Mouse (Mus musculus): ENCODE results near the gene Lst1. TPM values are rescaled to one million over a fixed set of nuclear protein-coding genes. Genes with fewer than 3 reads are reported as not detected.
"Not testable (repeated sequence)": the region's sequence is repeated elsewhere in the genome, so short reads cannot be mapped to it uniquely, and the experiment has no call there.

Lst1 gene
- 2.5 and 3.5 TPM in 2 replicates for polyA plus RNA-seq (2011; ENCODE audit: insufficient read length, low read depth, missing spikeins)

DNA sequence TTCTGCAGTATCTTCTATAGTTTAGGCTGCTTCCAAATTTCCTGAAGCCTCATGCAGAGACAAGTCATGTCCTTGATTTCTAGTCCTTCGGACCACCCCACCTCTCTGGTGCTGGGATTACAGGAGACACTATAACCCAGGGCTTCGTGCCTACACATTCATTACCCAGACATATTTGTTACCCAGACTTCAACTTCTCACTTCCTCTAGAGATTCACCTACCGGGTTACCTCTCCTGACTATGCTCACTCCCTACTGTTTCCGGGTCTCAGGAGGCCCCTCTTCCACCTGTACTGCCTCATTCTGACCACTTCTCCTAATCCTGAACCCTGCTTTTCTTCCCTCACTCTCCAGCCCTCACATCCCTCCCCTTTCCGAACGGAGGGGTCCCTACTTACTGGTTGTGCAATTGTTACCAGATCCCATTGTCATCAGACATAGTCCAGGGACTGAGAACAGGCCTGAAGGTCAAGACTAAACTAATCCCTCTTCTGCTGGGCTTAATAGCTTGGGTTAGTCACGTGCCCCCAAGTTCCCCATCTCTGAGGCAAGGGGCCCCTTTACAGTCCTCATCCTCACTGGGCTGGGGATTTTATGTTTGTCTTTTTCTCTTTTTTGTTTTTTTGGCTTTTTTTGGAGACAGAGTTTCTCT, at the start of gene Lst1:
Gene Lst1, minus strand, starts transcription at position 481 of the 652 bp plus-strand sequence.
- no peak within 1 kb of the TSS for H3K27ac ChIP-seq (ENCODE audit: insufficient read depth, low read length)
- H3K4me1 ChIP-seq (ENCODE audit: control insufficient read depth, insufficient read depth, low read length): no peaks in the 10 kb centered on the region
- no peak for TF ChIP-seq POLR2A (IDR thresholded peaks at IDR 0.05; ENCODE audit: low read depth, low read length)
- H3K4me3 ChIP-seq (ENCODE audit: insufficient read depth, low read length): no peak within 1 kb of the TSS

DNA sequence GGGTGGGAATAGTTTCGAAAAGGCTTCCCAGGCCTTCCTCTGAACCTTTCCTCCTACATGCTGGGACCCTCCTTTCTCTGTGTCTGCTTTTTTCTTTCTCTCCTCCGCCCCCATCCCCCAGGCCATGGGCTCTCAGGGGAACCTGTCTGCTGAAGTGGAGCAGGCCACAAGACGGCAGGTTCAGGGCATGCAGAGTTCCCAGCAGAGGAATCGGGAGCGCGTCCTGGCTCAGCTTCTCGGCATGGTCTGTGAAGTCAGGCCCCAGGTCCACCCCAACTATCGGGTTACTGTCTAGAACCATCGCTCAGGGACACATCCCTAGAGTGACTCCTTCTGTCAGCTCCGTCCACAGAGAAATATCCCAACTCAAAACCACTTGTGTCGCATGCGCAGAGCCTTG, 49.3 kb upstream of the Lst1 start:
- Histone ChIP-seq H3K4me3 (ENCODE audit: insufficient read depth, low read length) (no peak overlapping the region), H3K4me1 (ENCODE audit: control insufficient read depth, insufficient read depth, low read length) (peaks cover 10% of the 10 kb centered on the region), H3K27ac (ENCODE audit: insufficient read depth, low read length) (no peak overlapping the region)
- TF ChIP-seq CTCF (IDR thresholded peaks at IDR 0.05; ENCODE audit: borderline replicate concordance, insufficient read depth, low read length) (no peak), POLR2A (IDR thresholded peaks at IDR 0.05; ENCODE audit: low read depth, low read length) (no peak)

DNA sequence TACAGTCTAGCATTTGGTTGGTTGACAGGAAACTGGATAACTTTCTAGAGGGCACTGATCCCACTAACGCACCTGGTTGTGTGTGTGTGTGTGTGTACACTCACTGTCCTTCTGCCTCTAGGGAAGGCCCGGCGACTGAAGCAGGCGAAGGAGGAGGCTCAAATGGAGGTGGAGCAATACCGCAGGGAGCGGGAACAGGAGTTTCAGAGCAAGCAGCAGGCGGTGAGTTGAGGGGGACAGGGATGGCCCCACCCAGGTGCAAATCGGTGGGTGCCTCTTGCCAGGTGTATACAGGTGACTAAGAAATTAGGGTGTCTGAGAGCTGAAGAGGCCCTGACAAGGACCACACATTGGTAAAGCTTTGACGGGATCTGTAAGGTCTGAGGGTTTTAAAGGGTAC, 48.8 kb upstream of the Lst1 start:
- Histone ChIP-seq H3K4me1 (ENCODE audit: control insufficient read depth, insufficient read depth, low read length) (peaks cover 10% of the 10 kb centered on the region), H3K27ac (ENCODE audit: insufficient read depth, low read length) (no peak overlapping the region), H3K4me3 (ENCODE audit: insufficient read depth, low read length) (no peak overlapping the region)
- TF ChIP-seq POLR2A (IDR thresholded peaks at IDR 0.05; ENCODE audit: low read depth, low read length) (no peak), CTCF (IDR thresholded peaks at IDR 0.05; ENCODE audit: borderline replicate concordance, insufficient read depth, low read length) (no peak)

DNA sequence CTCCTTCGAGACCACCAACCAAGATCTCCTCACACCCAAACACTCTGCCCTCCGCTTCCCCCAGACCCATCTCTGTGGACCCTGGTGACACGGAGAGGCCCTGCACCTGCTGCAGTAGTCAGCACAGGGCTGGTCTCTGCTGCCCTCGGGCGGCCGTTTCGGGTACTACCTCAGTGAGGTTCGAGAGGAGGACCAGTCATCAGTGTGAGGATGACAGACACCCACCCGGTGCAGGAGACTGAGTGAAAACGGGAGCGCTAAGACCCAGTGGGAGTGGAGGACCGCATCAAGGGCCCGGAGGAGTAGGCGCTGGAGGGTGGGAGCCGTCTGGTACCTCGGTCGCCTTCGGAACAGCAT, 48.1 kb upstream of the Lst1 start:
- Histone ChIP-seq H3K4me1 (ENCODE audit: control insufficient read depth, insufficient read depth, low read length) (peaks cover 10% of the 10 kb centered on the region), H3K4me3 (ENCODE audit: insufficient read depth, low read length) (peak overlapping the region; percentile 74), H3K27ac (ENCODE audit: insufficient read depth, low read length) (no peak overlapping the region)
- TF ChIP-seq CTCF (IDR thresholded peaks at IDR 0.05; ENCODE audit: borderline replicate concordance, insufficient read depth, low read length): peak; percentile 88
- TF ChIP-seq POLR2A (IDR thresholded peaks at IDR 0.05; ENCODE audit: low read depth, low read length): 0 out of 2 replicates have a peak, but pooled peaks have one; percentile 28

DNA sequence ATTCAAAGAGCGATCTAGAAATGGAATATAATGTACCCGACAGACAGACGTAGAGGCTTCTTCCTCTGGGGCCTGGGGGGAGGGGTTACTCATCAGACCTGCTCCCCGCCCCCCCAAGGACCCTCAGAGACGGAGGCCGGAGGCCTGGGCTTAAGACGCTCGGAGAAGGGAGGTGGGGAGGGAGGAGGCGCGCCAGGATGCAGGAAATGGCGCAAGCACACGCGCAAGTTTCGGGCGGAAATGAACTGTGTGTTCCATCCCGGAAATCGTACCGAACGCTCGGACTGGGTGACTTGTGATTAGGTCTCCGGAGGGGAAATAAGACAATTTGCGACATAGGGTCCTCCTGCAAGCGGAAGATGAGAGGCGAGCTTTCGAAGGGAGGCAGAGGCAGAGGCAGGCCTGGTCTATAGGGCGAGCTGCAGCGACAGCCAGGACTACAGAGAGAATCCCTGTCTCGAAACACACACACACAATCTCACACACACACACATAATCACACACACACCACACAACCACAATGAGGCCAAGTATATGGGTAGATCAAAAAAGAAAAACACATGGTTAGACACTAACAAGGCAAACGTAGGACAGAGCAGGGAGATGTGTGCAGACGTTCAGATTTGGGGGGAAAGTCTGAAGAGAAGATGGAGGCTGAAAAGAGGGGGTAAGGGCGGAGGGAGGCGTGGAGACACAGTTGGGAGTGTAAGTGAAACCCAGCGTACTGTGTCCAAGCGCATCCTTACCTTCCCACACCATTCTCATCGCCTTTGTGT, 47.6 kb upstream of the Lst1 start, which contains the start of gene Nfkbil1:
Gene Nfkbil1, minus strand, starts transcription at position 179 of the 776 bp plus-strand sequence.
- TF ChIP-seq POLR2A (IDR thresholded peaks at IDR 0.05; ENCODE audit: low read depth, low read length) (peak; percentile 75), CTCF (IDR thresholded peaks at IDR 0.05; ENCODE audit: borderline replicate concordance, insufficient read depth, low read length) (no peak)
- Histone ChIP-seq H3K4me1 (ENCODE audit: control insufficient read depth, insufficient read depth, low read length) (peaks cover 9% of the 10 kb centered on the region), H3K4me3 (ENCODE audit: insufficient read depth, low read length) (peak within 1 kb of the TSS; percentile 74), H3K27ac (ENCODE audit: insufficient read depth, low read length) (peak within 1 kb of the TSS; percentile 77)

DNA sequence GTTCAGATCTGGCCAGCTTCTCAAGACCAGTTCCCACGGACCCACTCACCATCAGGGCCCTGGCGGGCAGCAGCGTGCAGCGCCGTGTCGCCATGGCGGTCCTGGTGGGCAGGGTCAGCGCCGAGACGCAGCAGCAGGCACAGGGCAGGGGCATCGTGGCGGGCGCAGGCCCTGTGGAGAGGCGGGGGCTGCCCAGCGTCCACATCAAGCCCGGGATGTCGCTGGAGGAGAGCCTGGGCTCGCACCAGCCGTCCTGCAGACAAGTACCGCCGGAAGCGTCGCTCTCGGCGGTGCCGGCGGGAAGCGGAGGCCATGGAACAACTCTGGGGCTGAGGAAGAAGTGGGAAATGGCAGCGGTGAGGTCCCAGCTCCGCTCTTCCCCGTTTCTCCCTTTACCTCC, 46.7 kb upstream of the Lst1 start:
- Histone ChIP-seq H3K4me3 (ENCODE audit: insufficient read depth, low read length) (peak overlapping the region; percentile 61), H3K27ac (ENCODE audit: insufficient read depth, low read length) (peak overlapping the region; percentile 62), H3K4me1 (ENCODE audit: control insufficient read depth, insufficient read depth, low read length) (peaks cover 4% of the 10 kb centered on the region; the same call in 1 of the 2 replicates)
- peak; percentile 68 for TF ChIP-seq POLR2A (IDR thresholded peaks at IDR 0.05; ENCODE audit: low read depth, low read length)
- TF ChIP-seq CTCF (IDR thresholded peaks at IDR 0.05; ENCODE audit: borderline replicate concordance, insufficient read depth, low read length): no peak

DNA sequence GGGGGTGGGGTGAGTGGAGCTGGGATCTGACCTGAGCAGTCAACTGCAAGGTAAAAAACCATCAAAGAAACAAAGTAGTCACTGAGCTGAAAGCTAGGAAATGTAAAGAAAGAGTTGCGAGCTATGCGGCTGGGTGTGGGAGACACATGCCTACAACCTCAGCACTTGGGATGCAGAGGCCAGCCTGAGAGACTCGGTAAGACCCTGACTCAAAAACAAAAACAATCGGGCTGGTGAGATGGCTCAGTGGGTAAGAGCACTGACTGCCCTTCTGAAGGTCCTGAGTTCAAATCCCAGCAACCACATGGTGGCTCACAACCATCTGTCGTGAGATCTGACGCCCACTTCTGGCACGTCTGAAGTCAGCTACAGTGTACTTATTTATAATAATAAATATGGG, 45.9 kb upstream of the Lst1 start:
- not testable (repeated sequence) for H3K4me1 ChIP-seq (ENCODE audit: control insufficient read depth, insufficient read depth, low read length); H3K27ac ChIP-seq (ENCODE audit: insufficient read depth, low read length); H3K4me3 ChIP-seq (ENCODE audit: insufficient read depth, low read length)

DNA sequence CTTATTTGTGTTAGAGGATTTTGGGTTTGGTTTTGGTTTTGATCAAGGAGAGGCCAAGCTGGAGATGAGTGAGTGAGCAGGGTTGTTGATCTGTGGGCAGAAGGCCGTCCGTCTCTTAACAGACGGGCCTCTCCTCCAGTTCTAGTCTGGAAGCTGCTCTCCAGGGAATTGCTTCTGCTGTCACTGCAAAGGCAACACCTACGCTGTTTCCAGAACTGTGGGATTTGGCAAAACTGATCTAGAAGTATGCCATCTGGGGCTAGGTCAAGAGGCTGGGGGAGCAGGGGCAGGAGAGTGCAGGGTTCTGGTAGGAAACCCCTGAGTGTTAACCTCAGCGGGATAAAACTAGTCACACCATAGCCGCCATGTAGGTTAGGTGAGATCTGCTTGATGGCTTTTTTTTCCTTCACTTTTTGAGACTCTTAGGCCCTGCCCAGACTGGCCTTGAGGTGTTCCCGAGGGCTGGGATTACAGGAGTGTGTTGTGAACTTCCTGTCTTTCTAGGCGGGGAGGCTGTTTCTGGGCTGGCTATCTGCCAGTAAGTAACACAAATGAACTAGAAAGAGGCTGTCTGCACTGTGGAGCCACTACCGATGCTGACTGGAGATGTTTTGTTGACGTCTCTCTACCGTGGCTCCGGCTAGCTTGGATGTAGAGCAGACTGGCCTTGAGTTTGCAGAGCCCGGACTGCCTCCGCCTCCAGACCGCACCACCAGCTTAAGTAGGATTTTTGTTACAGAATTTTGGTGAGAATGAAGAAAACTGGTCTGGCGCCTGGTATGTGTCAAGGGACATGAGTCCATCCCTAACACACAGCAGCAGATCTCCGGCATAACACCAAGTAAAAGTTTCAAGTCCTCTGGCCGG, 45.1 kb upstream of the Lst1 start, which contains the start of gene Atp6v1g2:
Gene Atp6v1g2, plus strand, starts transcription at position 547 of the 867 bp plus-strand sequence.
- Histone ChIP-seq H3K4me3 (ENCODE audit: insufficient read depth, low read length) (peak within 1 kb of the TSS; percentile 61; the same call in 1 of the 2 replicates), H3K4me1 (ENCODE audit: control insufficient read depth, insufficient read depth, low read length) (peaks cover 4% of the 10 kb centered on the region; the same call in 1 of the 2 replicates), H3K27ac (ENCODE audit: insufficient read depth, low read length) (peak within 1 kb of the TSS; percentile 62; the same call in 1 of the 2 replicates)
- TF ChIP-seq POLR2A (IDR thresholded peaks at IDR 0.05; ENCODE audit: low read depth, low read length) (no peak), CTCF (IDR thresholded peaks at IDR 0.05; ENCODE audit: borderline replicate concordance, insufficient read depth, low read length) (no peak)

DNA sequence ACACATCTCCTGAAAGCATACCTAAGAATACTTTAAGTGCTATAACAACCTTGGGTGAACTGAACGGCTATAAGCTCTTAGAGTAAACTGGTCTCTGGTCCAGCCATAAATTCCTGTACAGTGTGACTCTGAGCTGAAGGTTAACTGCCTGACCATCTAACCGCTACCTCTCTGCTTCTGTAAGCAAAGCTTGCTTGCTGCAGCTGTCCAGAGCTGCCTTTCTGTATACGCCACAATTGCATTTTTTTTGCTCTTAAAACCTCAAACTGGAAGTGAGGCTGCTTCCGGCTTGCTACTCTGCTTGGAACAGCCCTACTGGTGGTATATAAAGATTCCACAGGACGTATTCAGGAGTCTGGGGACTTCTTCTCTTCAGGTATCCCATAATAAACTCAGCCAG, 44.4 kb upstream of the Lst1 start:
- no peak overlapping the region for H3K4me3 ChIP-seq (ENCODE audit: insufficient read depth, low read length)
- H3K4me1 ChIP-seq (ENCODE audit: control insufficient read depth, insufficient read depth, low read length): peaks cover 4% of the 10 kb centered on the region; the same call in 1 of the 2 replicates
- H3K27ac ChIP-seq (ENCODE audit: insufficient read depth, low read length): no peak overlapping the region
- TF ChIP-seq POLR2A (IDR thresholded peaks at IDR 0.05; ENCODE audit: low read depth, low read length) (no peak), CTCF (IDR thresholded peaks at IDR 0.05; ENCODE audit: borderline replicate concordance, insufficient read depth, low read length) (no peak)

All from embryonic fibroblast, embryonic 13.5 days (primary cell).